Mouse (Mus musculus): ENCODE data around the gene Nsmce3. TPM values are rescaled to one million over a fixed set of nuclear protein-coding genes. Genes with fewer than 3 reads are reported as not detected.

Nsmce3 gene
- polyA plus RNA-seq, 1 experiment: 8.9 TPM

DNA sequence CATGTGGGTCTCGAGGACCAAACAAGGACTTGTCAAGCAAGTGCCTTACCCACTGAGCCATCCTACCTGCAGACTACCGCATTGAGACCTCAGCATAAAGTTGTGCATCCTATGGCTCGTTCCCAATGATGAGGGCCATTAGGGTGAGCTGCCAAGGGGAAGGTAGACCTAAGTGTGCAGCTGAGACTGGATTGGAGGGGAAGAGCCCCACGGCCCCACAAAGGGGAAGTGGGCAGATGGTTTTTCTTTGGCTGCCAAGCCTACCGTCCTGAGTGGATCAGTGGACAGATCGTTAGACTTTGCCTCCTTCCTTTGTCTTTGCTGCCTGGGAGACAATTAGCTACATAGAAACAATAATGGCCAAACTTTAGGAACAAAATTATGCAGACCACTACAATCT is 23.8 kb upstream of the Nsmce3 start:
- TF ChIP-seq CTCF (IDR thresholded peaks at IDR 0.05; ENCODE audit: extremely low read depth, insufficient read depth, low read length) (no peak), POLR2A (IDR thresholded peaks at IDR 0.05; ENCODE audit: extremely low read depth, insufficient read depth, low read length) (no peak)
- Histone ChIP-seq H3K27ac (ENCODE audit: insufficient read depth, low read length) (no peak overlapping the region), H3K4me3 (ENCODE audit: insufficient read depth, low read length) (no peak overlapping the region), H3K4me1 (ENCODE audit: control insufficient read depth, insufficient read depth, low read length) (no peaks in the 10 kb centered on the region; the same call in 1 of the 2 replicates)

- H3K27ac ChIP-seq (ENCODE audit: insufficient read depth, low read length): no peak overlapping the region
- H3K4me1 ChIP-seq (ENCODE audit: control insufficient read depth, insufficient read depth, low read length): no peaks in the 10 kb centered on the region; the same call in 1 of the 2 replicates
- TF ChIP-seq POLR2A (IDR thresholded peaks at IDR 0.05; ENCODE audit: extremely low read depth, insufficient read depth, low read length) (no peak), CTCF (IDR thresholded peaks at IDR 0.05; ENCODE audit: extremely low read depth, insufficient read depth, low read length) (no peak)
- no peak overlapping the region for H3K4me3 ChIP-seq (ENCODE audit: insufficient read depth, low read length)
Measured at GRCm38 (mm10) chr7:64895685-64896101, 22.9 kb upstream of the Nsmce3 start.

DNA sequence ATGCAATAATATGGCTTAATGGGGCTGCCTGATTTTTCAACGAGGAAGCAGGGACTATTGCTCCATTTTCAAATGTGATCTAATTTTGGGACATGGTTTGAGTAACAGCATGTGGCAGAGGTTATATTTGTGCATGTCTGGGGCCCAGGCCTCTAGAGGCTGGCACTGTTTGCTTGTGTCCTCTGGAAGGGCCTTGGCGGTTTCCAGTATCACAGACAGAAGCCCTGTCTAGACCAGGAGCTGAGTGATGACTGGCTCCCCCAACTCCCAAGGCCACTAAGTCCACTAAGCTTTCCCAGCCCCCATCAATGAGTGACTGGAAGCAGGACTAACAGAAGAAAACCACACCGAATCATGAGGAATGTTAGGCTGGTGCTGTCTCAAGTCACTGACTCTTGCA is 18.3 kb upstream of the Nsmce3 start:
- H3K4me3 ChIP-seq (ENCODE audit: insufficient read depth, low read length): no peak overlapping the region

DNA sequence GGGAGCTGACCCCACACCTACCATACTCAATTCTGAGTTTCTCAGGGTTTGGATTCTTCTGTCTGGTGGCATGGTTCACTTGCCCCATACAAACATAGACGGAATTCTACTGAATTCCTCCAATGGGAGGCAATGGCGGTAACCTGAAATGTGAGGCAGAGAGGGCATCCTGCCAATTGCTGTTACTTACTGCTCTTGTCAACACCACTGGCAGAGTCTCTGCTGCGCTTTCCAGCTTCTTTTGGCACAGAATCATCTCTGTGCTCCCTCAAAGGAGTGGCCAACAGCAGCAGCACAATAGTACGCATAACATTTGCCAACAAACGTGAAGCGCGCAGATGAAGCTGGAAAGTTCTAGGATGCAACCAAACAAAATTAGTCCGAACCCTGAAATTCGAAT is 17.1 kb upstream of the Nsmce3 start:
- TF ChIP-seq CTCF (IDR thresholded peaks at IDR 0.05; ENCODE audit: extremely low read depth, insufficient read depth, low read length): no peak
- TF ChIP-seq POLR2A (IDR thresholded peaks at IDR 0.05; ENCODE audit: extremely low read depth, insufficient read depth, low read length): no peak
- Histone ChIP-seq H3K27ac (ENCODE audit: insufficient read depth, low read length) (no peak overlapping the region), H3K4me1 (ENCODE audit: control insufficient read depth, insufficient read depth, low read length) (peaks cover 8% of the 10 kb centered on the region), H3K4me3 (ENCODE audit: insufficient read depth, low read length) (no peak overlapping the region)

More for the DNA sequence above, 18.3 kb upstream of the Nsmce3 start:
- no peak for TF ChIP-seq POLR2A (IDR thresholded peaks at IDR 0.05; ENCODE audit: extremely low read depth, insufficient read depth, low read length)
- Histone ChIP-seq H3K27ac (ENCODE audit: insufficient read depth, low read length) (no peak overlapping the region), H3K4me1 (ENCODE audit: control insufficient read depth, insufficient read depth, low read length) (peaks cover 4% of the 10 kb centered on the region)

DNA sequence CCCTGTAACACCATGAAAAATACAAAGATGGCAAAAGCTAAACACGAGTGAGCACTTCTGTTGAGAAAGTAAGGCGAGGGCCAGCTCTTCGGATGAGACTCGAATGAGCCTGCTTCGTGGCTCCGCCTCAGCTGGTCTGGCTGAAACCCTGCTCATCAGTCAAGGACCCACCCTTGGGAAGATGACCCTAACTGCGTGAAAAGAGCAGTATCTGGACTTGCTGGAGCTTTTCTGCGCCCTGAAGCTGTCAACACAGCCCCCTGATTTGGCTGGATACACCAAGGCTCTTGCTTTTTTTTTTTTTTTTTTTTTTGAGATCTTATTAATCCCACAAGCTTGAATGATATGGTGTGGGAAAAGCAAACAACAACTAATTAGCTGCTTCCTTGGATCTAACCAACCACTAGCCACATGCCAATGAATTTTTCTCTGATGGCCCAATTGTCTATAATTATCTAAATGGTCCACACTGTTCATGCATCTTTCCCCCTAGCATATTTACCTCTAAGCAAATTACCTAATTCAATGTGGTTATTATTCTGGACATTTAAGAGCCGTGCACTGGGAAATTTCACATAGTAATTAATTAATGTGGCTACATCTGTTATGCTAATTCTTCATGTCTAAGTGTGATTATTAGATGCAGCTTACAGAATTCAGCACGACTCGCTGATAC is 11.5 kb upstream of the Nsmce3 start:
- Histone ChIP-seq H3K4me3 (ENCODE audit: insufficient read depth, low read length) (no peak overlapping the region), H3K4me1 (ENCODE audit: control insufficient read depth, insufficient read depth, low read length) (peaks cover 8% of the 10 kb centered on the region), H3K27ac (ENCODE audit: insufficient read depth, low read length) (no peak overlapping the region)
- TF ChIP-seq CTCF (IDR thresholded peaks at IDR 0.05; ENCODE audit: extremely low read depth, insufficient read depth, low read length): no peak
- TF ChIP-seq POLR2A (IDR thresholded peaks at IDR 0.05; ENCODE audit: extremely low read depth, insufficient read depth, low read length): no peak

DNA sequence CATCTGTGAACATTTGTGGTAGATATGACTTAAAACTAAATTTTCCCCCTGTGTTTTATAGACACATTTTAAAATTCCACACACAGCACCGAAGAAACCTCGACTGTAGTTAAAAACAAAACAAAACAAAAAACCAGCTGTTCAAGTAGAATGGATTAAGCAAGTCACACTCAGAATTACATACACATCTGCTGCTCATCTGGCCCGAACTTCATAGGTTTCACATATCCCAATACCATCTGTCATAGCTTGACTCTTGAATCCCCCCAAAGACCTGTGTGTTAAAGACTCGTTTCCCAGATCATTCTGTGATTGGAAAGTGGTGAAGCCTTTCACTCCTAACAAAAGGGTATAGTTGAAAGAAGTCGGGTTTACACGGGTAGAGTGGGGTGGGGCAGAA is 9.4 kb upstream of the Nsmce3 start:
- TF ChIP-seq CTCF (IDR thresholded peaks at IDR 0.05; ENCODE audit: extremely low read depth, insufficient read depth, low read length) (no peak), POLR2A (IDR thresholded peaks at IDR 0.05; ENCODE audit: extremely low read depth, insufficient read depth, low read length) (no peak)
- Histone ChIP-seq H3K4me3 (ENCODE audit: insufficient read depth, low read length) (no peak overlapping the region), H3K27ac (ENCODE audit: insufficient read depth, low read length) (no peak overlapping the region), H3K4me1 (ENCODE audit: control insufficient read depth, insufficient read depth, low read length) (peaks cover 8% of the 10 kb centered on the region)

DNA sequence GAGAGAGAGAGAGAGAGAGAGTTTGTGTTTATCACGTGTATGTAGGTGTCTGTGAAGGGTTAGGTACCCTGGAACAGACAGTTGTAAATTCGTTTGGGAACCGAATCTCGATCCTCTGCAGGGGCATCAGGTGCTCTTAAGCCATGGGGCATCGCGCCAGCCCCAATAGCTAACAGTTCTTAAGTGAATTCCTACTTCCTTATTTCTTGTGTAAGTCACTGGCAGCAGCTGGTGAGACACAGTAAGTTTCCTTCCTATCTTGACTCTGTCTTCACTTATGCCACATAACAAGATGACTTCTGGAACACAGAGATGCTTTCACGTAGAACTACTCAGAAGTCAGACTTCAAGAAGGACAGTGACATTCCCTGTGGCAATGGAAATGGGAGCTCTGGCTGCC is 8.6 kb upstream of the Nsmce3 start:
- peaks cover 5% of the 10 kb centered on the region; the same call in 1 of the 2 replicates for H3K4me1 ChIP-seq (ENCODE audit: control insufficient read depth, insufficient read depth, low read length)
- no peak overlapping the region for H3K4me3 ChIP-seq (ENCODE audit: insufficient read depth, low read length)
- H3K27ac ChIP-seq (ENCODE audit: insufficient read depth, low read length): no peak overlapping the region
- TF ChIP-seq POLR2A (IDR thresholded peaks at IDR 0.05; ENCODE audit: extremely low read depth, insufficient read depth, low read length): no peak
- TF ChIP-seq CTCF (IDR thresholded peaks at IDR 0.05; ENCODE audit: extremely low read depth, insufficient read depth, low read length): no peak

DNA sequence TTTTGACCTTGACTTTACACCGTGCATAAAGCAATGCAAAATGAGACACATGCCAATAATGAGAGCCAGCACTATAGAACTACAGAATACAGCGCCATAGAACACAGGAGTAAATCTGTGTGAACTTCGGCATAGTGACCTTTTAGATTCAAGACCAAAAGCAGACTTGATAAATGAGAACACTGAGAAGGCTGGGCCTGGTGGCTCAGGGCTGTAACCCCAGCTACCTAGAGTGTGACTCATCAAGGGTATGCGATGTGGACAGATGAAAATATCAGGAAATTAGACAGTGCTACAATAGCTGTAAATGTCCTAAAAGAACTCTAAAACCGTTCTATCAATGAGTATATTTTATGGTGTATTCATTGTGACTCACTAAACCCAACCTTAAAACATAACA is 7.6 kb upstream of the Nsmce3 start:
- no peak overlapping the region for H3K4me3 ChIP-seq (ENCODE audit: insufficient read depth, low read length)
- TF ChIP-seq POLR2A (IDR thresholded peaks at IDR 0.05; ENCODE audit: extremely low read depth, insufficient read depth, low read length) (no peak), CTCF (IDR thresholded peaks at IDR 0.05; ENCODE audit: extremely low read depth, insufficient read depth, low read length) (no peak)
- H3K27ac ChIP-seq (ENCODE audit: insufficient read depth, low read length): no peak overlapping the region
- peaks cover 2% of the 10 kb centered on the region; the same call in 1 of the 2 replicates for H3K4me1 ChIP-seq (ENCODE audit: control insufficient read depth, insufficient read depth, low read length)

DNA sequence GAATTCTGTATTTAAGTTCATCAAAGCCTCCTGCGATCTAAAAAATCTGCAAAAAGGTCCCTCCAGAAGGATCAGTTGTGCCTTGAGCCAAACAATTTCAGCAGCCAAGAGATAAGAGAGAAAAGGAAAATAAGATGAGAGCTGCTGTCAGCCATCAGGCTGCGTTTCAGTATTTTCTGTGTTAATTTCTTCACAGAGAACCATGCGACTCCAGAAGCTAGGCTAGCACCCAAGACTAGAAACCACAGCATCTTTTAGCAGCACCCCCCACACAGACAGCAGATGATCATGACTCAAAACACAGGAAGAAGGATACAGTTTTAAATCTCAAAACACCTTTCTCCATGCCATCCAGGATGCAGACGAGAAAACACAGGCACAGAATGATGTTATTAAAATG is 2.1 kb upstream of the Nsmce3 start:
- Histone ChIP-seq H3K4me1 (ENCODE audit: control insufficient read depth, insufficient read depth, low read length) (peaks cover 7% of the 10 kb centered on the region), H3K27ac (ENCODE audit: insufficient read depth, low read length) (peak overlapping the region; percentile 22; the same call in 1 of the 2 replicates), H3K4me3 (ENCODE audit: insufficient read depth, low read length) (no peak overlapping the region)
- TF ChIP-seq POLR2A (IDR thresholded peaks at IDR 0.05; ENCODE audit: extremely low read depth, insufficient read depth, low read length) (no peak), CTCF (IDR thresholded peaks at IDR 0.05; ENCODE audit: extremely low read depth, insufficient read depth, low read length) (no peak)

DNA sequence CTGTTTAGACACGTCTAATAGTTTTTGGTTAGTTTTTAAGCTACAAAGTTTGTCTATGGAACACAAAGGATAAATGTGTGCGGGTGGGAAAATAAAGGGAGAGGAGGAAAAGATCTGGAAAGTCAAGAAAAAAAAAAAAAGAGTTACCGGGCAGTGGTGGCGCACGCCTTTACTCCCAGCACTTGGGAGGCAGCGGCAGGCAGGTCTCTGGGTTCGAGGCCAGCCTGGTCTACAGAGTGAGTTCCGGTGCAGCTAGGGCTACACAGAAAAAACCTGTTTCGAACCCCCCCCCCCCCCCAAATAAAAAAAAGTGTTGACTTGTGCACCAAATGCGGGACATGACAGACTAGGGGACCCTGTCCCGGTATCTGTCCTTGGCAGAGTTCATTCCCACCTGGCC is 469 bp upstream of the Nsmce3 start:
- Histone ChIP-seq H3K27ac (ENCODE audit: insufficient read depth, low read length) (no peak overlapping the region), H3K4me3 (ENCODE audit: insufficient read depth, low read length) (peak overlapping the region; percentile 90; the same call in 1 of the 2 replicates), H3K4me1 (ENCODE audit: control insufficient read depth, insufficient read depth, low read length) (peaks cover 10% of the 10 kb centered on the region)
- TF ChIP-seq CTCF (IDR thresholded peaks at IDR 0.05; ENCODE audit: extremely low read depth, insufficient read depth, low read length) (no peak), POLR2A (IDR thresholded peaks at IDR 0.05; ENCODE audit: extremely low read depth, insufficient read depth, low read length) (no peak)

Measured in cortical plate, adult 2 months (tissue).